Mouse (Mus musculus): ENCODE measurements around the gene Schip1. TPM values are rescaled to one million over a fixed set of nuclear protein-coding genes. Genes with fewer than 3 reads are reported as not detected.

Schip1 gene
- polyA plus RNA-seq, 1 experiment from 2014 or later, result 76.4 TPM

DNA sequence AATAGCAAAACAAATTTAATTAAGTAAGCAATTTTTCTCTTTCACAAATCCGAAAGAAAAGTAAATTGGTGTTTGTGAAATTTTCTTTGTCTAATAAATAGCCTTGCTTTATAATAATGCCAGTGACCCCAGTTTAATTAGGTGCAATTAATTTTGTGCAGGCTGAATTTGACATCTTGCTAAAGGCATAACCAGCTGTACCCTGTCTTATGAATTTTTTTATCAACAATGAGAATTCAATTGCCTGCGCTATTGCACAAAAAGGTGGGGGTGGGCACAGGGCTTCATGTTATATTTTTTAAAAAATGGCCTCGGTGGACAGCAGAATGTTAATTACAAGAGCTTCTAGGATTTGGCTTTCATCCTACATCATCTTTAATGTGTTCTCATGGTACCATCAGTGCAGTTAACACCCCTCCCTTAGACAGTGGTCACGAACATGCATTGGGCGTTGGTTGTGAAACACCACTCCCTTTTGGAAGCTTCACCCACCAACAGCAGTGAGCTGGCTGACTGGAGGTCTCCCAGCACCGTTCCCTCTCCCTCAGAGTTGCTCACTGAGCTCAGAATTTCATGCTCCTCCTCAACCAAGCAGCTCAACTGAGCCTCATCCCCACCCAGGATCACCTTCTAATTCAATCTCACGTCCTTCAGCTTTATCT, 541.5 kb downstream of the Schip1 start:
- 86% methylated on average over 7 of the region's 7 CpGs for WGBS
- H3K4me3 ChIP-seq, result no peak overlapping the region
- no peak overlapping the region for H3K9ac ChIP-seq
- no peak overlapping the region for H3K27ac ChIP-seq (ENCODE audit: poor library complexity, severe bottlenecking)
- H3K9me3 ChIP-seq (replicated peaks), result no peaks in the 10 kb centered on the region
- H3K4me1 ChIP-seq (replicated peaks), result peaks cover 39% of the 10 kb centered on the region
- no peak for ATAC-seq (ENCODE audit: insufficient number of reproducible peaks, low FRiP score)
- H3K36me3 ChIP-seq, result peaks cover 5% of the 10 kb centered on the region
- H3K4me2 ChIP-seq, result no peak overlapping the region
- H3K27me3 ChIP-seq (replicated peaks), result no peaks in the 10 kb centered on the region

DNA sequence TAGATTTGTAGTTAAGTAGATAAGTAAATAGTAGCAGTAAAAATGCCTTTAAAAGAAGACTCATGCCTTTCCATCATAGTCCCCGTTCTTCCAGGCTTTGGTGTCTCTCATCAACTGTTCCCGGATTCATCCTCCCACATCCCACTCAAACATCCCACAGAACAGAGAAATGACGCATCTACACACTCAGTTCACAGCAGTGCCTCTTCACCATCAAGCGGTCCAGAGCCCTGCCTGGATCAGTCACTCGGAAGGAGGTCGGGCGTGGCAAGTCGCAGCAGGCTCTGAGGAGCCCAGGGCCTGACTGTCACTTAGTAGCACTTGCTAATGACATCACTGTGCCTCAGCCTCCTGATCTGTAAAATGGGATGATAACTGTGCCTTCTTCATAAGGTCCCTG, 542.1 kb downstream of the Schip1 start:
- no peak overlapping the region for H3K4me3 ChIP-seq
- peaks cover 39% of the 10 kb centered on the region for H3K4me1 ChIP-seq (replicated peaks)
- H3K27ac ChIP-seq (ENCODE audit: poor library complexity, severe bottlenecking), result no peak overlapping the region
- H3K36me3 ChIP-seq, result peaks cover 5% of the 10 kb centered on the region
- no peak overlapping the region for H3K4me2 ChIP-seq
- no peak overlapping the region for H3K9ac ChIP-seq
- ATAC-seq (ENCODE audit: insufficient number of reproducible peaks, low FRiP score), result no peak
- H3K27me3 ChIP-seq (replicated peaks), result no peaks in the 10 kb centered on the region
- no peaks in the 10 kb centered on the region for H3K9me3 ChIP-seq (replicated peaks)
- whole genome bisulfite sequencing, result 89% methylated on average over 8 of the region's 8 CpGs

DNA sequence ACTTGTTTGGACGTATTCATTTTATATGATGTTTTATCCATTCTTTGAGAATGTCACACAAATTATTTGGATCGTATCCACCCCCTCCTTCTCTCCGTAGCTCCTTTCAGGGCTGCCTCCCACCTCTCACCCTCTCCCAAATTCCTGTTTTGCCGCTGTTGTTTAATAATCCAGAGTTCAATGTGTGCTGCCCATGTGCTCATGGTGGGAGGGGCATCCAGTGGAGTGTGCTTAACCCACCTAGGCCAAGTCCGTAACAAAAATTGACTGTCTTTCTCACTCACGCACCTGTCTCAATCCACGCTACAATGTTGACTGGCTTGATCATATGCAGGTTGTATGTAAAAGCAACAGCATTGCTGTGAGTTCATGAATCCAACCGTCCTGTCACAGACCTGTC, 542.7 kb downstream of the Schip1 start:
- Histone ChIP-seq H3K27me3 (replicated peaks) (no peaks in the 10 kb centered on the region), H3K9ac (no peak overlapping the region), H3K4me2 (no peak overlapping the region), H3K9me3 (replicated peaks) (no peaks in the 10 kb centered on the region), H3K36me3 (peaks cover 5% of the 10 kb centered on the region), H3K4me1 (replicated peaks) (peaks cover 33% of the 10 kb centered on the region), H3K27ac (ENCODE audit: poor library complexity, severe bottlenecking) (no peak overlapping the region), H3K4me3 (no peak overlapping the region)
- WGBS, result 87% methylated on average over 8 of the region's 8 CpGs
- ATAC-seq (ENCODE audit: insufficient number of reproducible peaks, low FRiP score), result no peak

DNA sequence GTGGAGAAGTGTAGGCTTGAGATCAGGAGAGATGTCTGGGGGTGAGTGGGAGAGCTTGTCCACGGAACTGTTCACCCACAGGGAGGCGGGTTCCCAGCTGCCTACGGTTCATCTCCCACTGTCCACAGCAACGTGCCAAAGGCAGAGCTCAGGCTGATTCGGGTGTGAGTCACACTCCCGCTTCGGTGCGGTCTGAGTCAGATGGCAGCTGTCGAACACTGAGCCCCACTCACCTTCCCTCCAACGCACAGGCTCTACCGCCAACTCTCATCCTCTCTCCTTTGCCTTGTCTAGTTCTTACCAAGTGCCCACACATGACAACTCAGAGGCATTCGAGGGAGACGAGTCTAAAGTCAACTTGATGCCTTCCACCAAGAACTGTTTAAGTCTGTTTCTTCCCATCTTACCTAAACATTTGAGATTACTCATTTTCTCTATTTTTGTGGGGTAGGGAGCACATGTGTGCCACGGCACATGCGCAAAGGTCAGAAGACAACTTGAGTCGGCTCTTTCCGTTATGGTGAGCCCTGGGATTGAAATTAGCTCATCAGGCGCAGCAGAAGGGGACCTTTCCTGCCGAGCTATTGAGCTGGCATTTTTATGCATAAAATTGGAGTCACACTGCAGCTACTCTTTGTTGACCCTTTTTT, 544.4 kb downstream of the Schip1 start:
- Histone ChIP-seq H3K4me2 (no peak overlapping the region), H3K27me3 (replicated peaks) (no peaks in the 10 kb centered on the region), H3K36me3 (peaks cover 5% of the 10 kb centered on the region), H3K27ac (ENCODE audit: poor library complexity, severe bottlenecking) (no peak overlapping the region; the same call in 1 of the 2 replicates), H3K4me3 (no peak overlapping the region), H3K9me3 (replicated peaks) (no peaks in the 10 kb centered on the region), H3K4me1 (replicated peaks) (peaks cover 23% of the 10 kb centered on the region), H3K9ac (no peak overlapping the region)
- 64% methylated on average over 19 of the region's 19 CpGs for WGBS
- 0 out of 2 replicates have a peak, but pooled peaks have one; percentile 39 for ATAC-seq (ENCODE audit: insufficient number of reproducible peaks, low FRiP score)

DNA sequence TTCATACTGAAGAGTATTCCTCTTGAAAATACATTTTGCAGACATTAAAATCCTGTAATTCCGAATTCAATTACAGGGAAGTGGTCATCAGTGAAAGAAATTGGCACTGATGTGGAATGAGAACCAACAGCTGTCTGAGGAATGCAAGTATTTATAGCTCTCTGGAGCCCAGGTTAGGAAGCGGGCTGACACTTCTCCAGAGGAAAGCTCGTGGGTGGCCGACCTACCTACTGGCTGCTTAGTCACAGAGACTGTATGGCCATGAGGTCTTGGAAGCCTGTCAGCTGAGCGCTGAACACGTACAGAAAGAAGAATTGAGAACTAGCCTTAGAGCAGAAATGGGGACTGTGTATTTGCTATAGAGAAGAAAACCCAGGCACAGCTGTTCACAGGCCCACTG, 545.4 kb downstream of the Schip1 start:
- Histone ChIP-seq H3K27ac (ENCODE audit: poor library complexity, severe bottlenecking) (no peak overlapping the region), H3K4me1 (replicated peaks) (peaks cover 21% of the 10 kb centered on the region; the same call in 1 of the 2 replicates), H3K36me3 (peaks cover 5% of the 10 kb centered on the region), H3K27me3 (replicated peaks) (no peaks in the 10 kb centered on the region), H3K4me3 (no peak overlapping the region), H3K9ac (no peak overlapping the region), H3K9me3 (replicated peaks) (no peaks in the 10 kb centered on the region), H3K4me2 (no peak overlapping the region)
- WGBS, result 50% methylated on average over 6 of the region's 6 CpGs
- no peak for ATAC-seq (ENCODE audit: insufficient number of reproducible peaks, low FRiP score)

DNA sequence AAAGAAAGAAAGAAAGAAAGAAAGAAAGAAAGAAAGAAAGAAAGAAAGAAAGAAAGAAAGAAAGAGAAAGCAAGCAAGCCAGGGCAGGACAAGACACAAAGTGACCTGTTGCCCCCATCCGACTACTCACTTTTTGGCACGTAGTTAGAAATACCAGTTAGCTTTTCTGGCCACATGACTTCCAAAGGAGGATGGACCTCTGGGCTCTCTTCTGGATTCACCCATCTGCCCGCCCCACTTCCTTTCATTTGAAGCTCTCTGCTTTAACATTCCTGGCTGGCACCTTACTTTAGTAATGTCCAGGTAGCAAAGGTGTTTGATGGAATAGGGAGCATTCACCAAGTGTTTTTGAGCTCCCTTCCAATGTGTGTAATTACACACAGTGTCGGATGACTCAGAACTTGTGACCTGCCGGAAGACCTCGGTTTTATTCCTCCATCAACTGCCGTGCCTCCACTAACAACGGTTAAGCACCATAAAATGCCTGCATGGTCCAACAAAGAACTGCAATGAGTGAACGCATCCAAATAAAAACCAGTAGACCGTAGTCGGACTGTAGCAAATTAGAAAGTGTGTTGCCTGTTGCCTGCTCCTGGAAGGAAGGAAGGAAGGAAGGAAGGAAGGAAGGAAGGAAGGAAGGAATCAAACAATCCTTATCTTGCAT, 546.1 kb downstream of the Schip1 start:
- no peak for ATAC-seq (ENCODE audit: insufficient number of reproducible peaks, low FRiP score)
- H3K9ac ChIP-seq, result no peak overlapping the region
- H3K27me3 ChIP-seq (replicated peaks), result no peaks in the 10 kb centered on the region
- peaks cover 21% of the 10 kb centered on the region; the same call in 1 of the 2 replicates for H3K4me1 ChIP-seq (replicated peaks)
- 90% methylated on average over 11 of the region's 11 CpGs for WGBS
- no peak overlapping the region for H3K27ac ChIP-seq (ENCODE audit: poor library complexity, severe bottlenecking)
- H3K9me3 ChIP-seq (replicated peaks), result no peaks in the 10 kb centered on the region
- H3K36me3 ChIP-seq, result peaks cover 5% of the 10 kb centered on the region
- no peak overlapping the region for H3K4me2 ChIP-seq
- H3K4me3 ChIP-seq, result no peak overlapping the region

DNA sequence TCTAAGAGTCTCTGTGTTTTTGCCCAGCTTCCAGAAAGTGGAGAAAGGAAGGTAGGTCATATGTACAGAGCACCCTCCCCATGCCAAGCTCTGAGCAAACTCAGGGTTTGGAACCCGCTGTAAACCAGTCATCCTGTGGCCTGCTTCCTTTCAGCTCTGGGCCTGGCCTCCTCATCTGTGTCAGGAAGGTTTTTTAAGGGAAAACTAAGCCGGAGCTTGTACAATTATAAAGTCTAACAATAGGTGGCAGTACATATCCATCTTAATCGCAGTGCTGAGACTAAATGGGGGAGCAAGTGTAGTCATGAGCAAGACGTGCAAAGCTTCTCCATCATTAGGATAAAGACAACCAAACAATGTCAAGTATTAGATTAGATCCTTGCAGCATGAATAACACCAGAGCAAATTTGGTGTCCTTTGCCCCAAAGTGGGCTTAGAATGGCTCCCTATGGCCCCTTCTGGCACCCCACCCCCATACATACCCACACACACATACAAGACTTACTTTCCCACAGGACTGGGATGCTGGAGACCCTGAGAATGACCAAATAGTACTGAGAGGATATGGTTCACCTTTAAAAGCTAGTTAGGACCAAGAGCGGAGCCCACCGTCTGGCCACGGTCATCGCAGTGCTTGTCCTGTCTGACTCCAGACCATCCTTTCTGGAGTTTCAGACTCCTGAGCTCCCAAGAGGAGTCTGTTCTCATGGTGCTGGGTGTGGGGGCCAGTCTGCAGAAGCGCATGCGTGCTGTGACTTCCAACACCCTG, 550.6 kb downstream of the Schip1 start:
- peak; percentile 33; the same call in 1 of the 2 replicates for ATAC-seq (ENCODE audit: insufficient number of reproducible peaks, low FRiP score)
- no peak overlapping the region for H3K4me3 ChIP-seq
- no peak overlapping the region for H3K27ac ChIP-seq (ENCODE audit: poor library complexity, severe bottlenecking)
- no peak overlapping the region for H3K9ac ChIP-seq
- H3K4me1 ChIP-seq (replicated peaks), result peaks cover 12% of the 10 kb centered on the region
- no peaks in the 10 kb centered on the region for H3K27me3 ChIP-seq (replicated peaks)
- H3K36me3 ChIP-seq, result peaks cover 20% of the 10 kb centered on the region; the same call in 1 of the 2 replicates
- no peaks in the 10 kb centered on the region for H3K9me3 ChIP-seq (replicated peaks)
- WGBS, result 74% methylated on average over 10 of the region's 10 CpGs
- H3K4me2 ChIP-seq, result no peak overlapping the region

DNA sequence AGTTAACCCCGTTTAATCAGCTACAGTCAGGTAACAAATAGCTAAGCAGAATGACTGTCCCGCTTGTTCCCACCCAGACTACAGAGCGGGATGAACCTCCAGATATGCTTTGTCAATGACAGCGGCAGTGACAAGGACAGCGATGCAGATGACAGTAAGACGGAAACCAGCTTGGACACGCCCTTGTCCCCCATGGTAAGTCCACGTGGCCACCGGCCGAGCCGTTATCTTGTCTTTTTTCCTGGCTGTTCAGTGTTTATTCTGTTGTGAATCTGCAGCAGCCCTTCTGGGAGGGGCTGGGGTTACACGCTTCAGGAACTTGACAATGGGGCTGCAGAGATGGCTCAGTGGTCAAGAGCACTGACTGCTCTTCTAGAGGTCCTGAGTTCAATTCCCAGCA, 551.8 kb downstream of the Schip1 start:
- Histone ChIP-seq H3K27ac (ENCODE audit: poor library complexity, severe bottlenecking) (no peak overlapping the region), H3K27me3 (replicated peaks) (no peaks in the 10 kb centered on the region), H3K36me3 (peaks cover 31% of the 10 kb centered on the region), H3K9ac (no peak overlapping the region), H3K4me3 (no peak overlapping the region), H3K9me3 (replicated peaks) (no peaks in the 10 kb centered on the region), H3K4me1 (replicated peaks) (peaks cover 6% of the 10 kb centered on the region; the same call in 1 of the 2 replicates), H3K4me2 (no peak overlapping the region)
- ATAC-seq (ENCODE audit: insufficient number of reproducible peaks, low FRiP score), result no peak
- 55% methylated on average over 12 of the region's 12 CpGs for WGBS

DNA sequence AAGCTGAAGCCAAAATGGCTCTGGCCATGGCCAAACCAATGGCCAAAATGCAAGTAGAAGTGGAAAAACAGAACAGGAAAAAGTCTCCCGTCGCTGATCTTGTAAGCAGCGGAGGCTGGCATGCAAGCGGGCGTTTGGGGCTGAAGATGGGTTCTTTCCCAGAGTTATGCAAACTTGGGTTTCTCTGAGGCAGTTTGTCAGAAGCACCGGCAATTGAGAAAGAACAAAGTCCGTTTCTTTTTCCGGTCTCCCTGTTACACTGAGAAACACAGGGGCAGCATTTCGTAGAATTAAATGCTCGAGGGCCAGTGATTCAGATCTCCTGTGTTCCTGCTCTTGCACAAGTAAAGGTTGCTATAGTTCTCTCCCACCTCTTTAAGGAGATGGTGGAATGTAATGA, 553.1 kb downstream of the Schip1 start:
- WGBS, result 93% methylated on average over 10 of the region's 10 CpGs
- peaks cover 7% of the 10 kb centered on the region for H3K4me1 ChIP-seq (replicated peaks)
- no peak overlapping the region for H3K9ac ChIP-seq
- H3K36me3 ChIP-seq, result peaks cover 43% of the 10 kb centered on the region
- H3K27ac ChIP-seq (ENCODE audit: poor library complexity, severe bottlenecking), result no peak overlapping the region
- H3K27me3 ChIP-seq (replicated peaks), result no peaks in the 10 kb centered on the region
- ATAC-seq (ENCODE audit: insufficient number of reproducible peaks, low FRiP score), result no peak
- H3K4me3 ChIP-seq, result no peak overlapping the region
- no peak overlapping the region for H3K4me2 ChIP-seq
- H3K9me3 ChIP-seq (replicated peaks), result no peaks in the 10 kb centered on the region

DNA sequence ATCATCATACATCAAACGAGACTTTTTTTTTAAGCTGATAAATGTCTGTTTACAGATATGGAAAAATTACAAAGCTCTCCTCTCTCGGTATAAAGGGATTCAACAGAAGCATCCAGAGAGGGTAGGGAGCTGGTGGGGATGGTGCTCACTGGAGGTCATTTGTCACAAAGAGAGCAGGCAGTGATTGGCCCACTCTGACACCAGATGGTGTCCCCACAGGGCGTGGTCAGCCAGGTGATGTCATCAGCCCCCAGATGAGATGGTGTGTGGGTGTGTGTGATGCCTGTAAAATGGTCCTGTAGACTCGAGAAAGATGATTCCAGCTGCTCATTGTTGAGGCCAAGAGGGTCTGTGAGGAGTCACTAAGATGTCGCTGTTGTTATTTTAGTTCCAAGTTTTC, 554.5 kb downstream of the Schip1 start:
- ATAC-seq (ENCODE audit: insufficient number of reproducible peaks, low FRiP score), result no peak
- no peak overlapping the region for H3K27ac ChIP-seq (ENCODE audit: poor library complexity, severe bottlenecking)

DNA sequence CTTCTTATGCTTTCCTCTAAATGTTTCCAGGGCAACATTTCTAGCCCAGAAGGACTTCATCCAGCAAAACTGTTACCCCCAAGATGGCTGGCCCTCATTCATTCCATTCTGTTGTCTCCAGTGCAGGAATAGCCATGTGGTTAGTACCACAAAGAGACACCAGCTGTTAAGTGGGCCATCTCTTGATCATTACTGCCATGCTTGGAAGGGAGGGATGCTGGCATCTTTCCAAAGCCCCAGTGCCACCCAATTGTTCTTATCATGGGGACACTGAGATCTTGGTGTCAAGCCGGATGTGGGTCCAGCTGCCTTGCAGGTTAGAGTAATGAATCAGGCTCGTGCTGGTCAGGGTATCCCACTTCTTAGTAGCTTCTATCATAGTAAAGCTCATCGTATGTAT, 557.4 kb downstream of the Schip1 start:
- WGBS, result 89% methylated on average over 3 of the region's 3 CpGs
- Histone ChIP-seq H3K9ac (no peak overlapping the region), H3K4me3 (no peak overlapping the region), H3K36me3 (peaks cover 71% of the 10 kb centered on the region), H3K27ac (ENCODE audit: poor library complexity, severe bottlenecking) (no peak overlapping the region), H3K4me1 (replicated peaks) (peaks cover 2% of the 10 kb centered on the region; the same call in 1 of the 2 replicates), H3K4me2 (no peak overlapping the region), H3K27me3 (replicated peaks) (no peaks in the 10 kb centered on the region), H3K9me3 (replicated peaks) (no peaks in the 10 kb centered on the region)
- no peak for ATAC-seq (ENCODE audit: insufficient number of reproducible peaks, low FRiP score)

More for the DNA sequence above, 554.5 kb downstream of the Schip1 start:
- WGBS, result 68% methylated on average over 5 of the region's 5 CpGs
- Histone ChIP-seq H3K9me3 (replicated peaks) (no peaks in the 10 kb centered on the region), H3K27me3 (replicated peaks) (no peaks in the 10 kb centered on the region), H3K4me1 (replicated peaks) (peaks cover 9% of the 10 kb centered on the region), H3K4me2 (no peak overlapping the region), H3K4me3 (no peak overlapping the region), H3K36me3 (peaks cover 50% of the 10 kb centered on the region), H3K9ac (no peak overlapping the region)

Measured in heart, embryonic 12.5 days (tissue).